Mouse (Mus musculus) neutrophil, adult 83 days (primary cell): ENCODE measurements around the gene Borcs7. TPM values are rescaled to one million over a fixed set of nuclear protein-coding genes. Genes with fewer than 3 reads are reported as not detected.

Experiments used
- total RNA-seq, 2 experiments: library from RNA; stranded (reverse); gene quantifications; one replicate each; pipeline ENCODE4 v1.2.4; 2023

The Borcs7 gene
- total RNA-seq = 1 to 10 TPM; 4.4 to 4.9 TPM

DNA sequence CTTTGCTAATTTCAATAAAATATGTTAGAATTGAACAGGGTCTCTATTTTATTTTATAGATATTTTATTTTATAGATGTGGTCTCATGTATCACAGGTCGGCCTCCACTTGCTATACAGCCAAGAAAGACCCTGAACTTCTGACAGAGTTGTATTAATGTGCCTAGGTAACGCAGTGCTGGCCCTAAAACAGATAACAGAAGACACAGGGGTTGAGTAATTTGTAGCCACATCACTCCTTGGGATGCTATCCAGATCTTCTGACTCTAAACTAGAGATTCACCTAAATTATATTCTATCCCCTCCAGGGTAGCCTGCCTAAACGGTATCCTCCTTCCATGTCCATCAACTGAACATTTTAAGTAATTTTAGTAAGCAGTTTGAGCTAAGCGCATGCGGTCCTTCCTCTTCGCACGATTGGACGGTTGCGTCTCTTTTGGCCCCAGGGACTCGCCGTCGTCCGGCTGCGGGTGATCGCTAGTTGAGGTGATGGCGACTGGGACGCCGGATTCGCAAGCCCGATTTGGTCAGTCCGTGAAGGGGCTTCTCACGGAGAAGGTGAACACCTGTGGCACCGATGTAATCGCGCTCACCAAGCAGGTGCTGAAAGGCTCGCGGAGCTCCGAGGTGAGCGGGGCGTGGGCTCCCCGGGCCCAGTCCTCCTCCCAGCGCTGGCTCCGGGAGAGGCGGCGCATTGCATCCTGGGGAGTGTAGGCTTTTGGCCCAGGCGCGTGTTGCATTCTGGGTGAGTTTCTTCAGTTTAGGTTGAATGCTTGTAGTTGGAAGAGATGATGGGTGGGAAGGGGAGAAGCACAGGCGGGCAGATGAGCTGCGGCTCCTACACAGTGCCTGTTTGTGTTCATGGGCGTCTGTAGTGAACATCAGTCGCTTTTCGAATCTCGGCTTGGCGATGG lies at the start of gene Borcs7:
Gene Borcs7 (plus strand): TSS at position 447 of the 913 bp plus-strand sequence.

GRCm38 (mm10) chr19:46672766-46673418 lies 16.8 kb upstream of the Borcs7 start, which contains the start of gene Cyp17a1:
Gene Cyp17a1, minus strand, starts transcription at chr19:46673172.

GRCm38 (mm10) chr19:46707296-46708151 lies 17.8 kb downstream of the Borcs7 start, which contains the start of gene As3mt:
Gene As3mt, plus strand, starts transcription at chr19:46707458.

Other genes with a start within 250 kb of the Borcs7 start
- gene Trim8, start 188.2 kb upstream of the Borcs7 start, total RNA-seq = 10 to 100 TPM; 40.9 to 47.7 TPM
- gene Arl3, start 116.7 kb upstream of the Borcs7 start, total RNA-seq = 10 to 100 TPM in 1 of 2 experiments, 1 to 10 TPM in 1; 9.2 to 12.5 TPM
- gene Sfxn2, start 116.5 kb upstream of the Borcs7 start, total RNA-seq = 10 to 100 TPM in 1 of 2 experiments, 1 to 10 TPM in 1; 8.3 to 12.6 TPM
- gene Wbp1l, start 90.8 kb upstream of the Borcs7 start, total RNA-seq = 10 to 100 TPM; 57.5 to 76.1 TPM
- gene Cyp17a1, start 16.7 kb upstream of the Borcs7 start, total RNA-seq = not detected
- gene As3mt, start 17.6 kb downstream of the Borcs7 start, total RNA-seq = 10 to 100 TPM; 16.2 to 19.7 TPM
- 1 to 10 TPM; 6.4 to 6.8 TPM for gene Cnnm2, start 71.7 kb downstream of the Borcs7 start, total RNA-seq